Mouse (Mus musculus): ENCODE measurements around the gene Srsf10. TPM values are rescaled to one million over a fixed set of nuclear protein-coding genes. Genes with fewer than 3 reads are reported as not detected.
A peak's percentile ranks its signal among the peaks of the same experiment; 100 is the strongest.

Srsf10 gene
- polyA plus RNA-seq (2014; fragmentation: Nextera tagmentation; extraction: Ambion mirVana) = 349 and 359 TPM in 2 replicates

DNA sequence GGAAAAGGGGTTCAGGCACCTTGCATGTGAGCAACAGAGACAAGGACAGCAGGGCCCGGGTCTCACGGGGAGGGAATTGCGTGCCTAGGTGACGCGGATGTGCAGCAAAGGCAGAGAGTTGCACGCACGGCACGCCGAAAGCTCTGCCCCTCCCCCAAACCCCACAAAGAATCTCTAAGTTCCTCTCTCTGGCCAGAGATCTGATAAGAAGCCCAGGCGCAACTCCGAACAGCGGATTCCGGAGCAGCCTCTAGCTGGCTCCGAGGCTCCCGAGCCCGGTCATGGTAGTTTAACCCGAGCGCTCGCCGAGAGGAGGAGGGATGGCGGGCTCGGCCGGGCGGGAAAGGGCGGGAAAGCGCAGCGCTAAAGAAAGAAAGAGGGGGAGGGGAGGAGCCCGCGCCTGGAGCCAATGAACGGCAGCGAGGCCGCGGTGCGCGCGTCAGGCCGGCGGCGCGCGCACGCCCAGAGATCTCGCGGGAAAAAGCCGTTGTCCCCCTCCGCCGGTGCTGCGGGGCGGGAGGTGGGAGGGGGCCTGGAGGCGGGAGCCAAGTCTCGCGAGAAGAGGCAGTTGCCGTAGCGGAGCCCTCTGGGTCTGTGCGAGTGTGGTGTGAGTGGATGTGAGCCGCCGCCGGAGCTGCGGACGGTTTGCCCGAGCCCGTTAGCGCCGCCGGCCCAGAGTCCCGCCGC is at the start of gene Srsf10:
TSS of gene Srsf10 (plus strand) at position 212 of the 687 bp plus-strand sequence.
- 0 out of 2 replicates have a peak, but pooled peaks cover 2% of the 10 kb centered on the region for H3K36me3 ChIP-seq (ENCODE audit: control insufficient read depth, insufficient read depth, low read length)
- no peaks in the 10 kb centered on the region for H3K9me3 ChIP-seq (ENCODE audit: control insufficient read depth, low read length)
- H3K27me3 ChIP-seq (ENCODE audit: control insufficient read depth, insufficient read depth, low read length) = no peaks in the 10 kb centered on the region
- peak within 1 kb of the TSS; percentile 89 for H3K4me2 ChIP-seq (ENCODE audit: low read depth)
- peaks cover 18% of the 10 kb centered on the region; the same call in 1 of the 2 replicates for H3K4me1 ChIP-seq (ENCODE audit: control insufficient read depth, insufficient read depth, low read length)
- under 1% methylated on average over 66 of the region's 67 CpGs for WGBS
- peak; percentile 100 for DNase-seq (ENCODE audit: low spot score)
- peak within 1 kb of the TSS; percentile 99 for H3K27ac ChIP-seq (ENCODE audit: low read depth, low read length)
- ATAC-seq (ENCODE audit: insufficient read depth, low FRiP score, low TSS enrichment) = peak; percentile 95
- H3K9ac ChIP-seq (ENCODE audit: low read length) = peak within 1 kb of the TSS; percentile 98
- H3K4me3 ChIP-seq (ENCODE audit: low read depth, low read length) = peak within 1 kb of the TSS; percentile 98

DNA sequence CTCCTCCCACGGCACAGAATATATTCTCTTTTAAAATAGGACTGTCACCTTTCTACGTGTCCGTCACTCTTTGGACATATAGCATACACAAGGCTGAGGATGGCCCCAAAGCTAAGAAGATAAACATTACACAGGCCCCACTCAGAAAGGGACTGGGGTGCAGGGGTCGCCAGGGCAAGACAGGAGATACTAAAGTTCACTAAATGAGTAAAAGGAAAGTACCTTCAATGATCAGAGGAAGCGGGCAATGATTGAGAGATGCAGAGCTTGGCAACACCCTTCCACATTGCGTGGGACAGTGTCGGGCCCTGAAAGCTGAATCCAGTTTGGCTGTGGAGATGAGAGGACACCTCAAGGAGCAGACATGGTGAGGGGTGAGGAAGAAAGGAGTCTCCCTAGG is 40.7 kb upstream of the Srsf10 start:
- 84% methylated on average over 7 of the region's 7 CpGs for WGBS
- no peak for DNase-seq (ENCODE audit: low spot score)

DNA sequence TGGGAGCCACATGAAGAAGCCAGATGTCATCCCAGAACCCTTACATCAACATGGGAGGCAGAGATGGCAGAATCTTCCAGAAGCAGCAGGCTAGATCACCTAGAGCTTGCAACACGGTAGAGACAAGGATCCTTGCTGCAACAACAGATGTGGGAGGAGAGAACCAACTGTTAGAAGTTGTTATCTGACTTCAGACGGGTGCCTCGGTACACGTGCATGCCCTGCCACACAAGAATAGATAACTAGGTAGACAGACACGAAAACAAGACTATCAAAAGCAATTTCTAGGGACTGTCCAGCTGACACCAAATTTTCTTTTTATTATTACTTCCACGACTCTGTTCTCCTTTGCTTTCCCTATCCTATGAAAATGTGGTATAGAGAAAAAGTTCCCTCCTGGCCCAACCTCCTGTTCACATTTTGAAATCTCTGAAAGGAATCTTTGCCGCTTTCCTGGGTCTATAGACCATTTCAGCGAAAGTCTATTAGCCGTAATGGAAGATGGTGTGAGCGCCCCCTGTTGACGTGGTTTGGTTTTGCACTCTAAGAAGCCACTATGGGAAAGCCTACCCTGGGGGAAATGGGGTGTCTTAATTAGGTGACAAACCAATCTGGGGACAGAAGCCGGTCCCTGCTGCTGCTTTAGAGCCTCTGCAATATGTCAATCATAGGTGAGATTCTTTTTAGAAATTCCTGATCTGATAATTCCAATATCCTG is 38.5 kb upstream of the Srsf10 start:
- H3K4me2 ChIP-seq (ENCODE audit: low read depth) = no peak overlapping the region
- DNase-seq (ENCODE audit: low spot score) = peak; percentile 49
- H3K27me3 ChIP-seq (ENCODE audit: control insufficient read depth, insufficient read depth, low read length) = no peaks in the 10 kb centered on the region
- H3K27ac ChIP-seq (ENCODE audit: low read depth, low read length) = no peak overlapping the region
- H3K9me3 ChIP-seq (ENCODE audit: control insufficient read depth, low read length) = no peaks in the 10 kb centered on the region
- no peaks in the 10 kb centered on the region for H3K36me3 ChIP-seq (ENCODE audit: control insufficient read depth, insufficient read depth, low read length)
- H3K9ac ChIP-seq (ENCODE audit: low read length) = no peak overlapping the region
- ATAC-seq (ENCODE audit: insufficient read depth, low FRiP score, low TSS enrichment) = no peak
- no peak overlapping the region for H3K4me3 ChIP-seq (ENCODE audit: low read depth, low read length)
- 43% methylated on average over 12 of the region's 12 CpGs for WGBS
- H3K4me1 ChIP-seq (ENCODE audit: control insufficient read depth, insufficient read depth, low read length) = no peaks in the 10 kb centered on the region

More for the DNA sequence above, 40.7 kb upstream of the Srsf10 start:
- Histone ChIP-seq H3K4me2 (ENCODE audit: low read depth) (no peak overlapping the region), H3K4me1 (ENCODE audit: control insufficient read depth, insufficient read depth, low read length) (no peaks in the 10 kb centered on the region), H3K4me3 (ENCODE audit: low read depth, low read length) (no peak overlapping the region), H3K27me3 (ENCODE audit: control insufficient read depth, insufficient read depth, low read length) (no peaks in the 10 kb centered on the region), H3K9me3 (ENCODE audit: control insufficient read depth, low read length) (no peaks in the 10 kb centered on the region), H3K36me3 (ENCODE audit: control insufficient read depth, insufficient read depth, low read length) (no peaks in the 10 kb centered on the region), H3K9ac (ENCODE audit: low read length) (no peak overlapping the region), H3K27ac (ENCODE audit: low read depth, low read length) (no peak overlapping the region)
- no peak for ATAC-seq (ENCODE audit: insufficient read depth, low FRiP score, low TSS enrichment)

DNA sequence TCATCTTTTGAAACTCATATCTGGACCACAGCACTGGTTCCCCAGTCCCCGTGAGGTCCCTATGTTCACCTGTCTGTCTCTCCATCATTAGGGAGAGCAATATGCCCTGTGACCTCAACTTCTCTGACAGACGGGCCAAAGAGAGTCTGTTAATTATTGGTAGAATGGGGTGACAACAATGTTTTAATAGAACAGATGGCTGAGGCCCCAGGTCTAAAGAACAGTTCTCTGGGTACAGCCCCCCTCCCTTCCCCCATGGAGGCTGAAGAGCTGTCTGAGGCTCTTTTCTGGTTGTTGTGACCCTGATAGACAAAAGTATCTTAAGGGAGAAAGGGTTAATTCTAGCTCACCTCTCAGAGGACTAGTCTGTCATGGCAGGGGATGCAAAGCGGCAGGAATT is 37.2 kb upstream of the Srsf10 start:
- no peaks in the 10 kb centered on the region for H3K9me3 ChIP-seq (ENCODE audit: control insufficient read depth, low read length)
- 77% methylated on average over 3 of the region's 3 CpGs for WGBS
- H3K4me2 ChIP-seq (ENCODE audit: low read depth) = no peak overlapping the region
- no peaks in the 10 kb centered on the region for H3K4me1 ChIP-seq (ENCODE audit: control insufficient read depth, insufficient read depth, low read length)
- no peaks in the 10 kb centered on the region for H3K27me3 ChIP-seq (ENCODE audit: control insufficient read depth, insufficient read depth, low read length)
- DNase-seq (ENCODE audit: low spot score) (no peak), ATAC-seq (ENCODE audit: insufficient read depth, low FRiP score, low TSS enrichment) (no peak)
- H3K9ac ChIP-seq (ENCODE audit: low read length) = no peak overlapping the region
- no peak overlapping the region for H3K4me3 ChIP-seq (ENCODE audit: low read depth, low read length)
- no peaks in the 10 kb centered on the region for H3K36me3 ChIP-seq (ENCODE audit: control insufficient read depth, insufficient read depth, low read length)
- no peak overlapping the region for H3K27ac ChIP-seq (ENCODE audit: low read depth, low read length)

GRCm38 (mm10) chr4:135819826-135820526 is 35.6 kb upstream of the Srsf10 start:
- Histone ChIP-seq H3K4me1 (ENCODE audit: control insufficient read depth, insufficient read depth, low read length) (no peaks in the 10 kb centered on the region), H3K36me3 (ENCODE audit: control insufficient read depth, insufficient read depth, low read length) (no peaks in the 10 kb centered on the region), H3K27me3 (ENCODE audit: control insufficient read depth, insufficient read depth, low read length) (no peaks in the 10 kb centered on the region), H3K4me3 (ENCODE audit: low read depth, low read length) (no peak overlapping the region), H3K9ac (ENCODE audit: low read length) (no peak overlapping the region), H3K4me2 (ENCODE audit: low read depth) (no peak overlapping the region), H3K9me3 (ENCODE audit: control insufficient read depth, low read length) (no peaks in the 10 kb centered on the region), H3K27ac (ENCODE audit: low read depth, low read length) (no peak overlapping the region)
- no peak for ATAC-seq (ENCODE audit: insufficient read depth, low FRiP score, low TSS enrichment)
- DNase-seq (ENCODE audit: low spot score) = no peak
- 80% methylated on average over 17 of the region's 17 CpGs for WGBS

GRCm38 (mm10) chr4:135821772-135822171 is 33.8 kb upstream of the Srsf10 start:
- WGBS = 88% methylated on average over 4 of the region's 4 CpGs
- no peak for ATAC-seq (ENCODE audit: insufficient read depth, low FRiP score, low TSS enrichment)
- no peak overlapping the region for H3K27ac ChIP-seq (ENCODE audit: low read depth, low read length)

DNA sequence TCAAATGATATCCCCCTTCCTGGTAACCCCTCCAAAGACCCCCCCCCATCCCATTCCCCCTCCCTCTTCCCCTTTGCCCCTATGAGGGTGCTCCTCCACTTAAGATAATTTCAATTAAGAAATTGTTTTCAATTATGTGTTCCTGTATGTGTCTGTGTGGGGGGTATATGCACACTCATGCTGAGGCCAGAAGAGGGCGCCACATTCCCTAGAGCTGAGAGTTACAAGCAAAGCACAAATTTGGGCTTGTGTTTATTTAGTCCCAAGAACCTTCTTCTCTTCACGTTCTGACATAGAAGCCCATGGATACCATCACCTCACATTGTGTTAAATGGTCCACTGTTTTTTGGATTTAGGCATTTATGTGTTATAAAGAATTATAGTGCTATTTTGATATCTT is 32.2 kb upstream of the Srsf10 start:
- Histone ChIP-seq H3K9ac (ENCODE audit: low read length) (no peak overlapping the region), H3K27me3 (ENCODE audit: control insufficient read depth, insufficient read depth, low read length) (no peaks in the 10 kb centered on the region), H3K4me1 (ENCODE audit: control insufficient read depth, insufficient read depth, low read length) (no peaks in the 10 kb centered on the region), H3K4me3 (ENCODE audit: low read depth, low read length) (no peak overlapping the region), H3K9me3 (ENCODE audit: control insufficient read depth, low read length) (no peaks in the 10 kb centered on the region), H3K4me2 (ENCODE audit: low read depth) (no peak overlapping the region), H3K27ac (ENCODE audit: low read depth, low read length) (no peak overlapping the region), H3K36me3 (ENCODE audit: control insufficient read depth, insufficient read depth, low read length) (no peaks in the 10 kb centered on the region)
- DNase-seq (ENCODE audit: low spot score) = no peak
- WGBS = 66% methylated on average over 2 of the region's 2 CpGs
- no peak for ATAC-seq (ENCODE audit: insufficient read depth, low FRiP score, low TSS enrichment)

More at GRCm38 (mm10) chr4:135821772-135822171, 33.8 kb upstream of the Srsf10 start:
- Histone ChIP-seq H3K27me3 (ENCODE audit: control insufficient read depth, insufficient read depth, low read length) (no peaks in the 10 kb centered on the region), H3K4me3 (ENCODE audit: low read depth, low read length) (no peak overlapping the region), H3K9ac (ENCODE audit: low read length) (no peak overlapping the region), H3K9me3 (ENCODE audit: control insufficient read depth, low read length) (no peaks in the 10 kb centered on the region), H3K36me3 (ENCODE audit: control insufficient read depth, insufficient read depth, low read length) (no peaks in the 10 kb centered on the region), H3K4me2 (ENCODE audit: low read depth) (no peak overlapping the region), H3K4me1 (ENCODE audit: control insufficient read depth, insufficient read depth, low read length) (no peaks in the 10 kb centered on the region)
- DNase-seq (ENCODE audit: low spot score) = no peak

DNA sequence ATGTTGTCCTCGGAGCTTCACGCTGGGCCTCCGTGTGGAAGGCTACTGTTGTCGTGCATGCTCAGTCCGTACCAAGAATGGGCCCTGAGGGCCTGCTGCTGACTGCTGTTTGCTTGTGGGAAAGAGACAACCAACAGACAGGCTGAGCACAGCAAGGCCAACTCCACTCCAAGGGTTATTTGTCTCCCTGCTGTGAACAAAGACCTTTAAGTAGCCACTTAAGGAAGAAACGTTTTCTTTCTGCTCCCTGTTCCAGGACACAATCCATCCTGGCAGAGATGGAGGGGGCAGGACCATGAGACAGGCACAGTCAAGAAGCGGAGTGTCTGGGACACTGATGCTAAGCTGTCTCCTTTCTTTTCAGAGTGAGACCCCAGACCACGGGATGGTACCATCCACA is 31.3 kb upstream of the Srsf10 start:
- WGBS = 51% methylated on average over 8 of the region's 8 CpGs
- Histone ChIP-seq H3K27me3 (ENCODE audit: control insufficient read depth, insufficient read depth, low read length) (no peaks in the 10 kb centered on the region), H3K4me1 (ENCODE audit: control insufficient read depth, insufficient read depth, low read length) (no peaks in the 10 kb centered on the region), H3K9ac (ENCODE audit: low read length) (no peak overlapping the region), H3K36me3 (ENCODE audit: control insufficient read depth, insufficient read depth, low read length) (no peaks in the 10 kb centered on the region), H3K9me3 (ENCODE audit: control insufficient read depth, low read length) (no peaks in the 10 kb centered on the region), H3K4me2 (ENCODE audit: low read depth) (no peak overlapping the region), H3K4me3 (ENCODE audit: low read depth, low read length) (no peak overlapping the region), H3K27ac (ENCODE audit: low read depth, low read length) (no peak overlapping the region)
- DNase-seq (ENCODE audit: low spot score) (no peak), ATAC-seq (ENCODE audit: insufficient read depth, low FRiP score, low TSS enrichment) (no peak)
